Mouse (Mus musculus) kidney, embryonic 14.5 days (tissue): ENCODE results near the gene Hsd17b11. TPM values are rescaled to one million over a fixed set of nuclear protein-coding genes. Genes with fewer than 3 reads are reported as not detected.

Source experiments
- ATAC-seq: fragments of 200-750 bp; cut with Nextera tagmentation; 2 replicates; pipeline ENCODE4 v1.8.0; 2017; ENCODE audit warnings: moderate number of reproducible peaks, mild to moderate bottlenecking, moderate TSS enrichment, moderate library complexity; ENCODE audit not compliant: low FRiP score, low TSS enrichment
- H3K27ac ChIP-seq: fragments of 300-500 bp; sonication (generic); 2 replicates; pipeline ENCODE4 v1.5.1; 2014; ENCODE audit warnings: low read depth, mild to moderate bottlenecking, low read length, moderate library complexity, mixed read lengths
- H3K27me3 ChIP-seq: fragments of 300-500 bp; sonication (generic); 2 replicates; pipeline ENCODE4 v1.6.1; 2014; ENCODE audit warnings: mild to moderate bottlenecking, low read length; ENCODE audit not compliant: control insufficient read depth, insufficient read depth
- H3K36me3 ChIP-seq: fragments of 300-500 bp; sonication (generic); 2 replicates; pipeline ENCODE4 v1.6.1; 2014; ENCODE audit warnings: low read length, mixed read lengths; ENCODE audit not compliant: control insufficient read depth, insufficient read depth
- H3K4me1 ChIP-seq: fragments of 300-500 bp; sonication (generic); 2 replicates; pipeline ENCODE4 v1.6.1; 2014; ENCODE audit warnings: low read length, mixed read lengths; ENCODE audit not compliant: control insufficient read depth, insufficient read depth
- H3K4me2 ChIP-seq: fragments of 300-500 bp; sonication (generic); replicated peaks from 2 replicates; pipeline ENCODE4 v1.6.1; 2014; ENCODE audit warnings: low read depth, mild to moderate bottlenecking, low read length
- H3K4me3 ChIP-seq: fragments of 300-500 bp; sonication (generic); 2 replicates; pipeline ENCODE4 v1.5.1; 2014; ENCODE audit warnings: mild to moderate bottlenecking, low read length
- H3K9ac ChIP-seq: fragments of 300-500 bp; sonication (generic); 2 replicates; pipeline ENCODE4 v1.6.1; 2014; ENCODE audit warnings: low read depth, mild to moderate bottlenecking, low read length, moderate library complexity
- H3K9me3 ChIP-seq: fragments of 300-500 bp; sonication (generic); 2 replicates; pipeline ENCODE4 v1.6.1; 2016; ENCODE audit warnings: low read length; ENCODE audit not compliant: control insufficient read depth
- WGBS: fragments of 180-500 bp; shearing (Covaris S2); extraction: QIAGEN DNeasy Blood & Tissue Kit; methylation state at CpG from one replicate; pipeline ENCODE4 v1.1.7; 2014; 5-methylcytosine and 5-hydroxymethylcytosine counted together
- polyA plus RNA-seq: library from polyadenylated mRNA; unstranded; fragments of >200 nt; fragmentation: Nextera tagmentation; extraction: Ambion mirVana; gene quantifications from 2 replicates; pipeline ENCODE4 v1.2.1, GENCODE M21; 2014

Gene Hsd17b11
- polyA plus RNA-seq, 1 experiment from 2014 or later: 7.3 TPM

- Histone ChIP-seq H3K4me2 (no peak overlapping the region), H3K9me3 (no peaks in the 10 kb centered on the region), H3K4me3 (no peak overlapping the region), H3K27me3 (no peaks in the 10 kb centered on the region), H3K36me3 (no peaks in the 10 kb centered on the region), H3K9ac (no peak overlapping the region), H3K27ac (no peak overlapping the region), H3K4me1 (no peaks in the 10 kb centered on the region)
- WGBS: 95% methylated on average over 7 of the region's 7 CpGs
- ATAC-seq: no peak
Observed at GRCm38 (mm10) chr5:103977907-103978570, 43.7 kb downstream of the Hsd17b11 start.

DNA sequence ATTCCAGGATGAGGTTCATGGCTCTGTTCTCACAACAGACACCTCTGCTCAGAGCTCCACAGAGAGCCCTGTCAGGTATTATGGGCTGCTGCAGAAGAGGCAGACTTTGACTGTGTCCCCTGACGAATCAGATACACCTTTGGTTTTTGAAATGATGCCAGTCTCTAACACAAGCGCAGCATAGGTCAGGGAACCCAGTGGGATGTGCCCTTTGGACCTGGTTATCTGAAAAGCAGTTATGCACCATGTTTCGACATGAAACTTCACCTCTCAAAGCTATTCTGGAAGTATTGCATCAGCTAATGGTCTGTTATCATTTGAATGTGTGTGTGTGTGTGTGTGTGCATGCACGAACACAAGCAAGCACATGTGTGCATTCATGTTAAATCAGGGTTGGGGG, 44.4 kb downstream of the Hsd17b11 start, which contains the start of gene Hsd17b13:
Gene Hsd17b13 (minus strand): TSS at position 114 of the 400 bp plus-strand sequence.
- no peaks in the 10 kb centered on the region for H3K36me3 ChIP-seq
- H3K9ac ChIP-seq: no peak within 1 kb of the TSS
- no peaks in the 10 kb centered on the region for H3K9me3 ChIP-seq
- WGBS: 81% methylated on average over 4 of the region's 4 CpGs
- no peaks in the 10 kb centered on the region for H3K27me3 ChIP-seq
- no peak within 1 kb of the TSS for H3K4me2 ChIP-seq
- no peak within 1 kb of the TSS for H3K4me3 ChIP-seq
- no peak within 1 kb of the TSS for H3K27ac ChIP-seq
- no peak for ATAC-seq
- no peaks in the 10 kb centered on the region for H3K4me1 ChIP-seq

DNA sequence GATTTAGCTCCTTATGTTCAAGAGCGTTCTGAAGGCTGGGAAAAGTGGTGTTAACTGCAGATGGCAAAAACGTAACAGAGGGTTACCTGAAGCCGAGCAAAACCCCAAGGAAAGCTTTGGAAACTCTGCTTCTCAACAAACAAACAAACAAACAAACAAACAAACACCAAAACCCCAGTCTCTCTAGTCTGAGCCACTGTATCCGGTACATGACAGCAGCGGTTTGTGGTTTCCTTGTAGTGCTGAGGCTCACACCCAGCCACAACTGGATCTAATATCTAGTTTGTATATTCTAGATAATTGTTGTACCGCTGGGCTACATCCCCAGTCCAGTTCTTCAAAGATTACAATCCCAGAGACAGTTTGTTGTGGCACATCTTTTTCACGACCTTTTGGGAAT, 46.0 kb downstream of the Hsd17b11 start:
- Histone ChIP-seq H3K9ac (no peak overlapping the region), H3K9me3 (no peaks in the 10 kb centered on the region), H3K27me3 (no peaks in the 10 kb centered on the region), H3K27ac (no peak overlapping the region), H3K4me3 (no peak overlapping the region), H3K4me1 (no peaks in the 10 kb centered on the region), H3K4me2 (no peak overlapping the region), H3K36me3 (no peaks in the 10 kb centered on the region)
- no peak for ATAC-seq
- 84% methylated on average over 7 of the region's 7 CpGs for WGBS

GRCm38 (mm10) chr5:103972801-103973200, 48.9 kb downstream of the Hsd17b11 start:
- Histone ChIP-seq H3K4me3 (no peak overlapping the region), H3K9me3 (no peaks in the 10 kb centered on the region), H3K27me3 (no peaks in the 10 kb centered on the region), H3K4me2 (peak overlapping the region; percentile 22; the same call in 1 of the 2 replicates), H3K4me1 (no peaks in the 10 kb centered on the region), H3K27ac (no peak overlapping the region), H3K36me3 (no peaks in the 10 kb centered on the region), H3K9ac (no peak overlapping the region)
- WGBS: 68% methylated on average over 13 of the region's 13 CpGs
- ATAC-seq: no peak

DNA sequence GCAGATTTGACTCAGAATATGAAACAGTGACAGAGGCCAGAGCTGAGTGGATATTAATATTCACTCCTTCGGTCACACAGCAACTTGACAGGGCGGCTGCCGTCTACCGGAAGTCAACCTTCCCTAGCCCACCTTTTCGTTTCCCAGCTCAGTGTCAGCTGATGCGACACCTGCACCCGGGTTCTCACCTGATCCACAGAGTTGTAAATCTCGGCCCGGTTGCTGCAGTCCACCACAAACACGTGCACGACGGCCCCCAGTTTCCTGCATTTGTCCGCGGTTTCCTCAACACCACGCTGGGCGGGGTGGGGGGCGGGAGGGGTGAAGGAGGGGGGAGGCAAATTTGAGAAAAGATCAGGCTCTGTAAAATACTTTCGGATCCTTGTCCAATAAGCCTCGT, 49.3 kb downstream of the Hsd17b11 start:
- 56% methylated on average over 19 of the region's 19 CpGs for WGBS
- no peak for ATAC-seq
- no peak overlapping the region for H3K4me3 ChIP-seq

DNA sequence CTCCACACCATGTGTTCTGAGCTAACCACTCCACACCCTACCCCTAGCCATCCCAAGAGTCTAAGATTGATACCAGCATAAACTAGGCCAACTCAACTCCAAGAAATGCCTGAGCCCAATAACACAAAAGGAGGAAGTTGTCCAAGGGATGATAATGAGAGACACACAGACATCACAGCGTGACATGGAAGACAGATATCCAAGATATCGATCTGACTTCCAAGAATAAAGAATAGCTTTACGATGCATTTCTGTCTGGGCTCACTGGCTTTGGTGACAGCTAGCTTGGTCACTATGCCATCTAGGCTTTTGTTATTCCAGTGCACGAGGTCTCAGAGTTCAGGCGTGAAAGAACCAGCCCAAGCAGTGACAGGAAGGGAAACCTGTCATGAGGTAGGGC, 50.7 kb downstream of the Hsd17b11 start:
- no peak overlapping the region for H3K27ac ChIP-seq
- ATAC-seq: no peak
- H3K4me3 ChIP-seq: no peak overlapping the region
- no peak overlapping the region for H3K9ac ChIP-seq
- H3K4me1 ChIP-seq: no peaks in the 10 kb centered on the region
- no peaks in the 10 kb centered on the region for H3K27me3 ChIP-seq
- WGBS: 55% methylated on average over 5 of the region's 5 CpGs
- H3K9me3 ChIP-seq: no peaks in the 10 kb centered on the region
- H3K36me3 ChIP-seq: no peaks in the 10 kb centered on the region
- H3K4me2 ChIP-seq: no peak overlapping the region

More for the DNA sequence above, 49.3 kb downstream of the Hsd17b11 start:
- Histone ChIP-seq H3K4me1 (no peaks in the 10 kb centered on the region), H3K9me3 (no peaks in the 10 kb centered on the region), H3K4me2 (peak overlapping the region; percentile 22; the same call in 1 of the 2 replicates), H3K9ac (no peak overlapping the region), H3K27me3 (no peaks in the 10 kb centered on the region), H3K27ac (no peak overlapping the region), H3K36me3 (no peaks in the 10 kb centered on the region)

DNA sequence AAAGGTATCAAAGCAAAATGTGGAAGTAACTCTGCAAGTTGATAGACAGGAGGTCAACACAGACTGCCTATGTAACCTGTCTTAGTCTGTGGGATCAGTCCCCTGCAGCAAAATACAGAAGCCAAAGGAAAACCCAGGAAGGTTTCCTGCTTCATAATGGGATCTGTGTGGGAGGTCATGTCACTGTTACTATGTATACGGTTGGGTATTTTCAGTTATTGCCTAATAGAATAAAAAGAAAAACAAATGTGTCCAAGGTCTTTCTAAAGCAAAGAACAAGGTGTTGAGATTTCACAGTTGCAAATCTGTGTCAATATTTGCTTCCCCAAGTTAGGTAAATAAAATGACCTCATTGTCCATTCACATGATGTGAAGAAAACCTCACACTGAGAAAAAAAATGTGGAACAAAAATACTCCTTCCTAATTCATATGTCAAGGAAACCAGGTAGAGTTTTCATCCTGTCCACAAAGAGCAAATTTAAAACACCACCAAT, 58.7 kb downstream of the Hsd17b11 start:
- ATAC-seq: no peak
- no peaks in the 10 kb centered on the region for H3K36me3 ChIP-seq
- H3K9ac ChIP-seq: no peak overlapping the region
- no peak overlapping the region for H3K27ac ChIP-seq
- no peak overlapping the region for H3K4me2 ChIP-seq
- H3K9me3 ChIP-seq: no peaks in the 10 kb centered on the region
- no peak overlapping the region for H3K4me3 ChIP-seq
- no peaks in the 10 kb centered on the region for H3K4me1 ChIP-seq
- 38% methylated on average over 1 of the region's 1 CpGs for WGBS
- no peaks in the 10 kb centered on the region for H3K27me3 ChIP-seq

- Histone ChIP-seq H3K4me1 (no peaks in the 10 kb centered on the region), H3K27me3 (no peaks in the 10 kb centered on the region), H3K4me3 (no peak overlapping the region), H3K9me3 (no peaks in the 10 kb centered on the region), H3K27ac (no peak overlapping the region), H3K9ac (no peak overlapping the region), H3K36me3 (no peaks in the 10 kb centered on the region), H3K4me2 (no peak overlapping the region)
- no peak for ATAC-seq
- 82% methylated on average over 5 of the region's 5 CpGs for WGBS
Observed at GRCm38 (mm10) chr5:103954638-103955037, 67.1 kb downstream of the Hsd17b11 start.

DNA sequence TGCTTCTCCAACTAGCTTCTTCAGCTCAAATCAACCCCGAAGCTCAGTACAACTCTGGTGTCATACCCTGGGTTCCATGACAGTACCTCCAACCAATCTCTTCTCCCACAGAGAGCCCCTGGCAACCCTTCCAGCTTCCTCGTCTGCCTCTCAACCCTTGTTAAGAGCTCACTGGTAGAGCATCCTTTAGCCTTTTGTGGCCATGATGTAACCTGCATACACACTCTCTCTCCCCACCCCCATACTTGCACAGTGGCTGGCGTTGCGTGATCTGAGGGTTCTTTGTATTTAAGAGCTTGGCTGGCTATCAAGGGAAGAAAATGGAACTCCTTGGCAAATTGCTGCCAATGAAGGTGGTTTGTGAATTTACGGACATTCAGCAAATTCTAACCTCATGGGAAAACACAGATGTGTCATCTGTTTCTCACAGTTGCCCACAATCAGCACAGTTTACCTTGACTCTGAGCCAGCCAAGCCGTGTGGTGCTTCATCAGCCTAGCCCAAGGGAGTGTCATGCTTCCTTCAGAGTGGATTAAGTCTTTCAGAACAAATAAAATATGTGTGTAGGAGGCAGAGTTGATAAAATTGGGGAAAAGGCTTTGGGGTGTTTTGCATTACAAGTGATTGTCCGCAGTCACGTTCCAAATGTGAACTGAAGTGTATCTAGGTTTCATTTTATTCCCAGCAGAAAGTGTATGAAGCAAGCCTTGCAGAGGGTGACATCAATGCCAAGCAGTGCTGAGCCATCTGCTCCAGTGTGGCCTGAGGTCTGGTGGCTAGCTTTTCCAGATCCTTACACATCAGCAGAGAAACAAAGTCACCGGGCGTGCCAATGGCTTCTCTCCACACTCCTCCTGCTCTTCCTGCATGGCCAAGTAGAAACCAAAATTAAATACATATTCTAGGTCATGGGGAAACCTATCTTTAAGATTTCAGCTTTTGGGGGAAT, 68.3 kb downstream of the Hsd17b11 start:
- no peaks in the 10 kb centered on the region for H3K36me3 ChIP-seq
- no peak overlapping the region for H3K9ac ChIP-seq
- no peak for ATAC-seq
- 84% methylated on average over 10 of the region's 10 CpGs for WGBS
- H3K4me3 ChIP-seq: no peak overlapping the region
- H3K27me3 ChIP-seq: no peaks in the 10 kb centered on the region
- no peak overlapping the region for H3K4me2 ChIP-seq
- H3K9me3 ChIP-seq: no peaks in the 10 kb centered on the region
- H3K27ac ChIP-seq: no peak overlapping the region
- H3K4me1 ChIP-seq: no peaks in the 10 kb centered on the region
